Comparison of ENCODE assay signal across 10 mouse cellular contexts in genomic region chr2:61513787-61514444, GRCm38 (mm10).
DNase-seq lines count a peak whose midpoint lies in the region; ATAC-seq and TF ChIP-seq lines count a peak whose summit lies in the region.
"Had no signal": no experiment of that assay in that cellular context is flagged by ENCODE, and none has a peak within 500 bp of the region (broad histone marks: within the 10 kb centered on the region; RNA-seq: fewer than 3 reads in every experiment).

No protein-coding gene starts in this region.

- peak overlapping the region; percentile 40 for H3K4me2 ChIP-seq in CH12.LX (ENCODE audit: insufficient read depth, low read depth, poor library complexity, severe bottlenecking)
- H3K4me2 ChIP-seq in midbrain, embryonic 15.5 days: no peak overlapping the region

- H3K4me3 ChIP-seq in CH12.LX (replicated peaks in 1 of 3; ENCODE audit: low read depth in 2 of 3, low read length in 2 of 3, poor library complexity in 1 of 3): no peak overlapping the region
- H3K4me3 ChIP-seq in midbrain, embryonic 15.5 days: no peak overlapping the region

- ATAC-seq in midbrain, embryonic 15.5 days (replicated peaks): no peak

- TF ChIP-seq POLR2A in CH12.LX (IDR thresholded peaks at IDR 0.05; ENCODE audit: low read depth, low read length): 0 out of 2 replicates have a peak, but pooled peaks have one; percentile 16

- no peak for TF ChIP-seq CTCF in CH12.LX (conservative IDR thresholded peaks at IDR 0.05 in 1 of 2, IDR thresholded peaks at IDR 0.05 in 1 of 2; ENCODE audit: low read depth in 2 of 2, low read length in 2 of 2)

- no peak for TF ChIP-seq RAD21 in CH12.LX (IDR thresholded peaks at IDR 0.05; ENCODE audit: low read depth, low read length)

- H3K27me3 ChIP-seq in CH12.LX (replicated peaks): no peaks in the 10 kb centered on the region
- H3K27me3 ChIP-seq in midbrain, embryonic 15.5 days (replicated peaks): no peaks in the 10 kb centered on the region

- no peaks in the 10 kb centered on the region for H3K79me2 ChIP-seq in CH12.LX (replicated peaks; ENCODE audit: control insufficient read depth, extremely low read depth, insufficient read depth, poor library complexity, severe bottlenecking)

- H3K9me3 ChIP-seq in CH12.LX (replicated peaks; ENCODE audit: low read length): no peaks in the 10 kb centered on the region
- H3K9me3 ChIP-seq in midbrain, embryonic 15.5 days: no peaks in the 10 kb centered on the region

- no peak for TF ChIP-seq EP300 in CH12.LX (IDR thresholded peaks at IDR 0.05; ENCODE audit: low read length)

- no peak overlapping the region for H3K27ac ChIP-seq in CH12.LX (ENCODE audit: insufficient read depth, low read depth)
- no peak overlapping the region for H3K27ac ChIP-seq in midbrain, embryonic 15.5 days

- peaks cover 10 to 23% of the 10 kb centered on the region in 2 experiments for H3K4me1 ChIP-seq in CH12.LX (ENCODE audit: control insufficient read depth in 1 of 2, insufficient read depth in 2 of 2)
- H3K4me1 ChIP-seq in midbrain, embryonic 15.5 days: no peaks in the 10 kb centered on the region

- H3K36me3 ChIP-seq in CH12.LX (replicated peaks in 1 of 2; ENCODE audit: control insufficient read depth in 1 of 2, insufficient read depth in 1 of 2, low read length in 1 of 2): no peaks in the 10 kb centered on the region
- H3K36me3 ChIP-seq in midbrain, embryonic 15.5 days (replicated peaks): no peaks in the 10 kb centered on the region

- 0 out of 2 replicates have a peak overlapping the region, but pooled peaks have one; percentile 19 for H3K9ac ChIP-seq in CH12.LX (ENCODE audit: insufficient read depth, low read depth)
- no peak overlapping the region for H3K9ac ChIP-seq in midbrain, embryonic 15.5 days

- dilution Hi-C loops in CH12.LX (cut with MboI; ENCODE audit: extremely low pct_ligation_motif_present, extremely low pct_unique_long_range_greater_than_20kb, low sequenced_read_pairs): no loop called here

- peak; percentile 49 for DNase-seq in CH12.LX (ENCODE audit: extremely low read depth)
- peak; percentile 77 for DNase-seq in c-Kit-positive CD71-positive TER-119-positive erythroid progenitor cells, embryonic 14.5 days (ENCODE audit: low spot score)
- peak; percentile 35 to 37 for DNase-seq in lung, postnatal 4 days
- DNase-seq in spleen, postnatal 4 days (ENCODE audit: low spot score in 2 of 2): peak; percentile 49 to 72
- no peak for DNase-seq in cerebellum, postnatal 4 days (ENCODE audit: low spot score in 2 of 2)
- no peak for DNase-seq in yolk sac, embryonic 10.5 days (ENCODE audit: low spot score)
- DNase-seq in frontal cortex, postnatal 36 days (ENCODE audit: low spot score in 2 of 2): no peak
- DNase-seq: cerebellum, adult 9-10 months; kidney, adult 8-10 months had no signal

- WGBS in midbrain, embryonic 15.5 days: 87% methylated on average over 12 of the region's 12 CpGs

- in situ Hi-C loops in CH12.LX (cut with MboI; ENCODE audit: low pct_ligation_motif_present, low pct_unique_long_range_greater_than_20kb, low sequenced_read_pairs): no loop called here

TF ChIP-seq in CH12.LX, 34 proteins besides CTCF, POLR2A, EP300 and RAD21:
- TF ChIP-seq MXI1 (IDR thresholded peaks at IDR 0.05; ENCODE audit: low read depth, low read length) (no peak; the same call in 1 of the 2 replicates), MYC (IDR thresholded peaks at IDR 0.05; ENCODE audit: low read depth, low read length) (0 out of 2 replicates have a peak, but pooled peaks have one; percentile 48), ZKSCAN1 (IDR thresholded peaks at IDR 0.05; ENCODE audit: borderline replicate concordance, low read depth, low read length) (no peak), IRF4 (IDR thresholded peaks at IDR 0.05; ENCODE audit: low read depth, low read length) (no peak), JUND (conservative IDR thresholded peaks at IDR 0.05; ENCODE audit: low read depth, low read length) (0 out of 2 replicates have a peak, but pooled peaks have one; percentile 25), ZMIZ1 (IDR thresholded peaks at IDR 0.05; ENCODE audit: low read depth, low read length) (no peak), MAX (IDR thresholded peaks at IDR 0.05; ENCODE audit: low read length) (peak; percentile 53), MAFK (IDR thresholded peaks at IDR 0.05; ENCODE audit: insufficient replicate concordance, low read length) (0 out of 2 replicates have a peak, but pooled peaks have one; percentile 32), NELFE (IDR thresholded peaks at IDR 0.05; ENCODE audit: low read depth, low read length) (peak; percentile 25; the same call in 1 of the 2 replicates), TBP (conservative IDR thresholded peaks at IDR 0.05; ENCODE audit: low read depth, low read length) (0 out of 2 replicates have a peak, but pooled peaks have one; percentile 10), USF1 (IDR thresholded peaks at IDR 0.05; ENCODE audit: low read depth, low read length) (peak; percentile 35), CHD2 (IDR thresholded peaks at IDR 0.05; ENCODE audit: low read length) (no peak), ETS1 (conservative IDR thresholded peaks at IDR 0.05; ENCODE audit: low read depth, low read length) (no peak), BHLHE40 (IDR thresholded peaks at IDR 0.05; ENCODE audit: low read depth, low read length) (peak; percentile 64; the same call in 1 of the 2 replicates)

Comparison
In these comparisons a context has a peak if more than half of its experiments do, and no peak if none do; other contexts are left out.
1. DNase-seq: peak in CH12.LX (single experiment), c-Kit-positive CD71-positive TER-119-positive erythroid progenitor cells, embryonic 14.5 days (single experiment), lung, postnatal 4 days (2 of 2) and spleen, postnatal 4 days (2 of 2); none in cerebellum, postnatal 4 days (0 of 2), yolk sac, embryonic 10.5 days (single experiment) and frontal cortex, postnatal 36 days (0 of 2).